Mouse (Mus musculus) midbrain, embryonic 13.5 days (tissue): Measurements from ENCODE around the gene Toe1. TPM values are rescaled to one million over a fixed set of nuclear protein-coding genes. Genes with fewer than 3 reads are reported as not detected.
A peak's percentile ranks its signal among the peaks of the same experiment; 100 is the strongest.
"Not testable (repeated sequence)": the region's sequence is repeated elsewhere in the genome, so short reads cannot be mapped to it uniquely, and the experiment has no call there.

ENCODE experiments used
- ATAC-seq: fragments of 200-750 bp; cut with Nextera tagmentation; 2 replicates; pipeline ENCODE4 v1.8.0; 2017; ENCODE audit warnings: mild to moderate bottlenecking, moderate TSS enrichment, moderate library complexity
- H3K27ac ChIP-seq: fragments of 300-500 bp; sonication (generic); 2 replicates; pipeline ENCODE4 v1.5.1; 2015; ENCODE audit warnings: inconsistent platforms, mild to moderate bottlenecking, moderate library complexity
- H3K27me3 ChIP-seq: fragments of 300-500 bp; sonication (generic); 2 replicates; pipeline ENCODE4 v1.6.1; 2015; ENCODE audit warnings: mild to moderate bottlenecking, inconsistent platforms
- H3K36me3 ChIP-seq: fragments of 300-500 bp; sonication (generic); 2 replicates; pipeline ENCODE4 v1.6.1; 2015; ENCODE audit warnings: mild to moderate bottlenecking, inconsistent platforms
- H3K4me1 ChIP-seq: fragments of 300-500 bp; sonication (generic); replicated peaks from 2 replicates; pipeline ENCODE4 v1.6.1; 2015; ENCODE audit warnings: inconsistent platforms
- H3K4me2 ChIP-seq: fragments of 300-500 bp; sonication (generic); replicated peaks from 2 replicates; pipeline ENCODE4 v1.6.1; 2015; ENCODE audit warnings: moderate library complexity, mild to moderate bottlenecking, inconsistent platforms
- H3K4me3 ChIP-seq: fragments of 300-500 bp; sonication (generic); replicated peaks from 2 replicates; pipeline ENCODE4 v1.5.1; 2015; ENCODE audit warnings: mild to moderate bottlenecking, inconsistent platforms
- H3K9ac ChIP-seq: fragments of 300-500 bp; sonication (generic); replicated peaks from 2 replicates; pipeline ENCODE4 v1.6.1; 2015; ENCODE audit warnings: mild to moderate bottlenecking, inconsistent platforms
- H3K9me3 ChIP-seq: fragments of 300-500 bp; sonication (generic); 2 replicates; pipeline ENCODE4 v1.6.1; 2016; ENCODE audit warnings: mild to moderate bottlenecking, inconsistent platforms
- WGBS: fragments of 180-500 bp; shearing (Covaris S2); methylation state at CpG from one replicate; pipeline ENCODE4 v1.1.7; 2015; 5-methylcytosine and 5-hydroxymethylcytosine counted together
- polyA plus RNA-seq: library from polyadenylated mRNA; unstranded; fragments of >200 nt; fragmentation: Nextera tagmentation; extraction: Ambion mirVana; gene quantifications from 2 replicates; pipeline ENCODE4 v1.2.1, GENCODE M21; 2015

Gene Toe1
- 30.3 and 33.1 TPM in 2 replicates for polyA plus RNA-seq

GRCm38 (mm10) chr4:116807197-116808129 is at the start of gene Toe1, which contains the start of gene Mutyh:
TSS of gene Toe1 (minus strand) at chr4:116807640.
TSS of gene Mutyh (plus strand) at chr4:116807723.
- Histone ChIP-seq H3K4me2 (peak within 1 kb of the TSS; percentile 79), H3K27ac (peak within 1 kb of the TSS; percentile 91), H3K9me3 (no peaks in the 10 kb centered on the region), H3K27me3 (no peaks in the 10 kb centered on the region), H3K4me3 (peak within 1 kb of the TSS; percentile 66), H3K36me3 (peaks cover 30% of the 10 kb centered on the region), H3K4me1 (peaks cover 10% of the 10 kb centered on the region), H3K9ac (peak within 1 kb of the TSS; percentile 72)
- WGBS, result under 1% methylated on average over 58 of the region's 58 CpGs
- peak; percentile 97 for ATAC-seq

DNA sequence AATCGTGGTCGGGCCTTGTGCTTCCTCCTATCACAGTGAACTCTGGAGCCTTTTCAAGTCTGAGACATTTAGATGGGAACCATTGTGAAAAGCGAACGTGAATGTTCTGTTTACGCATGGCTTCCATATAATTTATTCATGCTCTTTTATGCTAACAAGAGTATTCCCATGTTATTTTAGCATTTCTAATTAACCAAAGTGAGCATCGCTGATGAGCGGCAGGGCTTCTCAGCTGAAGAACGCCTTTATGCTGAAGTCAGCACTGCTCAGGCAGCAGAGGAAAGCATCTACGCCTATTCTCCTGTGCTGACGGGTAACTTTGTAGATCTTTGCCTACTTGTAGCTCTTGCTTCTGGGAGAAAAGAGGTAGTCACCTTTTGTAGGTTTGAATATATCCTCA is 49.8 kb upstream of the Toe1 start:
- H3K4me1 ChIP-seq, result peaks cover 13% of the 10 kb centered on the region
- no peaks in the 10 kb centered on the region for H3K9me3 ChIP-seq
- no peak overlapping the region for H3K9ac ChIP-seq
- H3K4me3 ChIP-seq, result no peak overlapping the region
- no peaks in the 10 kb centered on the region for H3K36me3 ChIP-seq
- H3K4me2 ChIP-seq, result no peak overlapping the region
- H3K27ac ChIP-seq, result no peak overlapping the region
- WGBS, result 64% methylated on average over 10 of the region's 10 CpGs
- H3K27me3 ChIP-seq, result no peaks in the 10 kb centered on the region
- ATAC-seq, result no peak

- Histone ChIP-seq H3K27me3 (no peaks in the 10 kb centered on the region), H3K4me3 (no peak overlapping the region), H3K36me3 (no peaks in the 10 kb centered on the region), H3K9me3 (no peaks in the 10 kb centered on the region), H3K9ac (no peak overlapping the region), H3K4me2 (no peak overlapping the region), H3K27ac (0 out of 2 replicates have a peak overlapping the region, but pooled peaks have one; percentile 4), H3K4me1 (peaks cover 13% of the 10 kb centered on the region)
- ATAC-seq, result no peak
- 10% methylated on average over 2 of the region's 2 CpGs for WGBS
Measured at GRCm38 (mm10) chr4:116854286-116854685, 46.8 kb upstream of the Toe1 start.

DNA sequence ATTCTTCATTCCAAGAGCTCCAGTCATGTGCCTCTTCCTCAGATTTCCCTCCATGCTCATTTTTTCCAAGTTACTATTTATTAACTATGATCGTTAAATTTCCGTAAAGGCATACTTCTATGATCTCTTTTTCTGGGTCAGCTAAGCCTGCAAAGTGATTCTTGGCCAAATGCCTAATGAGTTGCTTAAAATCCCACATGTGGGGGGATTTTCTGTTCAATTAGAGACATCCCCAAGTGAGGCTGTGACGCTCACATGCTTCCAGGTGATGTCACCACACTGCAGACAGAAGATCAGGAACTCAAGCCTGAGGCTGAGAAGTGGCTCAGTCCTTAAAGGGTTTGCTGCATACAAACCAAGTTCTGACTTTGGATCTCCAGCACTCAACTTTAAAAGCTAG is 42.5 kb upstream of the Toe1 start:
- 75% methylated on average over 3 of the region's 3 CpGs for WGBS
- Histone ChIP-seq H3K4me2 (no peak overlapping the region), H3K9ac (no peak overlapping the region), H3K4me1 (peaks cover 13% of the 10 kb centered on the region), H3K27me3 (no peaks in the 10 kb centered on the region), H3K9me3 (no peaks in the 10 kb centered on the region), H3K27ac (no peak overlapping the region), H3K4me3 (no peak overlapping the region), H3K36me3 (no peaks in the 10 kb centered on the region)
- ATAC-seq, result no peak

DNA sequence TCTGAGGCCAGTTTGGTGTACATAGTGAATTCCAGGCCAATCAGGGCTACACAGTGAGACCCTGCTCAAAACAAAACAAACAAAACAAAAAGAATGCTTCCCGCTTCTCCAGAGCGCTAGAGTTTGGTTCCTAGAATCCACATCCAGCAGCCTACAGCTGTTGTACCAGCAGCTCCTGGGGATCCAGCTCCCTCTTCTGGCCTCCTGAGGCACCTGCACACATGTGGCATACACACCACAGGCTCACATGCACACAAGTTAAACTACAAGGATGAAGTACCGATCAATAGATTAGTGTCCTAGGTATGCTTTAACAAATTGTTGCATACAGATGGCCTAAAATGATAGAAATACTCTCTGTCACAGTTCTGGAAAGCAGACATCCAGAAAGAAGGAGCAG is 36.9 kb upstream of the Toe1 start:
- no peaks in the 10 kb centered on the region for H3K27me3 ChIP-seq
- ATAC-seq, result no peak
- no peaks in the 10 kb centered on the region for H3K36me3 ChIP-seq
- no peak overlapping the region for H3K9ac ChIP-seq
- no peaks in the 10 kb centered on the region for H3K9me3 ChIP-seq
- H3K4me3 ChIP-seq, result no peak overlapping the region
- no peak overlapping the region for H3K27ac ChIP-seq
- WGBS, result 96% methylated on average over 3 of the region's 3 CpGs
- no peaks in the 10 kb centered on the region for H3K4me1 ChIP-seq
- no peak overlapping the region for H3K4me2 ChIP-seq

GRCm38 (mm10) chr4:116840841-116841240 is 33.4 kb upstream of the Toe1 start:
- no peaks in the 10 kb centered on the region for H3K9me3 ChIP-seq
- no peak overlapping the region for H3K27ac ChIP-seq
- no peaks in the 10 kb centered on the region for H3K4me1 ChIP-seq
- no peaks in the 10 kb centered on the region for H3K36me3 ChIP-seq
- 88% methylated on average over 6 of the region's 6 CpGs for WGBS
- H3K4me2 ChIP-seq, result no peak overlapping the region
- no peak for ATAC-seq
- no peak overlapping the region for H3K9ac ChIP-seq
- H3K4me3 ChIP-seq, result no peak overlapping the region
- H3K27me3 ChIP-seq, result no peaks in the 10 kb centered on the region

GRCm38 (mm10) chr4:116840096-116840495 is 32.7 kb upstream of the Toe1 start:
- not testable (repeated sequence) for H3K4me2 ChIP-seq, H3K4me1 ChIP-seq, H3K36me3 ChIP-seq, H3K9ac ChIP-seq, H3K4me3 ChIP-seq, H3K27me3 ChIP-seq, H3K9me3 ChIP-seq, ATAC-seq, H3K27ac ChIP-seq
- WGBS, result 48% methylated on average over 23 of the region's 29 CpGs

- Histone ChIP-seq H3K27ac (no peak overlapping the region), H3K36me3 (no peaks in the 10 kb centered on the region), H3K4me2 (no peak overlapping the region), H3K4me3 (no peak overlapping the region), H3K9ac (no peak overlapping the region), H3K9me3 (no peaks in the 10 kb centered on the region), H3K27me3 (no peaks in the 10 kb centered on the region), H3K4me1 (no peaks in the 10 kb centered on the region)
- 13% methylated on average over 2 of the region's 2 CpGs for WGBS
- no peak for ATAC-seq
Measured at GRCm38 (mm10) chr4:116838999-116839398, 31.6 kb upstream of the Toe1 start.

GRCm38 (mm10) chr4:116830070-116830368 is 22.6 kb upstream of the Toe1 start:
- Histone ChIP-seq H3K27ac (peak overlapping the region; percentile 54), H3K9ac (0 out of 2 replicates have a peak overlapping the region, but pooled peaks have one; percentile 2), H3K4me2 (no peak overlapping the region), H3K36me3 (no peaks in the 10 kb centered on the region), H3K9me3 (no peaks in the 10 kb centered on the region), H3K4me1 (peaks cover 19% of the 10 kb centered on the region), H3K27me3 (no peaks in the 10 kb centered on the region), H3K4me3 (no peak overlapping the region)
- 3% methylated on average over 6 of the region's 6 CpGs for WGBS
- peak; percentile 69 for ATAC-seq

DNA sequence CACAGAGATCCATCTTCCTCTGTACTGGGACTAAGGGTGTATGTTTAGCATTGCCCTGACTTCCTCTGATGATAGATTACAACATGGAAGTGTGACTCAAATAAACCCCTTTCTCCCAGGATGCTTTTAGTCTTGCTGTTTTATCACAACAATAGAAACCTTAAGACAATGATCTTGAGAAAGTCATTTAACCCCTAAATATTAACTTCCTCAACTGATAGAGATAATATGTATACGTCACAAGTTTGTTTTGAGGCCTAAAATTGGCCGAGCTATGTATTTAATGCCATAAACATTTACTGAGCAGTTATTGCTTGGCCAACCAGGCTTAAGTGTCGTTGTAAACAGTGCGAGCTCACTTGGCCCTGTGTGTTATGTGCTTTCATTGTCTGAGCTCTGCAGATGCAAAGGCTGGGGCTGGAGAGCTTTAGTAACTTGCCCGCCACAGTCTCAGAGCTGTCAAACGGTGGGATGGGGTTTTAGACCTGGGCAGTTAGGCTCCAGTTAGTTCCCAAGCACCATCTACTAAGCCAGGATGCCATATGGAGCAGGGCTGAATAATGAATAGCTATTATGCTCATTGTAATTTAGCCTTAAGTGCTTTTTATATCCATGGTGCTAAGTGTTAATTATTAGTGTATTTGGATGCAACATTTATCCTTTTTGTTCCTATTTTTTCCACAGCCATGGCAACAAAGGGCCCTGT is 22.1 kb upstream of the Toe1 start:
- ATAC-seq, result peak; percentile 40
- 0 out of 2 replicates have a peak overlapping the region, but pooled peaks have one; percentile 2 for H3K9ac ChIP-seq
- H3K36me3 ChIP-seq, result no peaks in the 10 kb centered on the region
- H3K4me3 ChIP-seq, result no peak overlapping the region
- H3K4me2 ChIP-seq, result no peak overlapping the region
- peaks cover 20% of the 10 kb centered on the region for H3K4me1 ChIP-seq
- H3K27ac ChIP-seq, result peak overlapping the region; percentile 54
- 30% methylated on average over 6 of the region's 6 CpGs for WGBS
- H3K9me3 ChIP-seq, result no peaks in the 10 kb centered on the region
- no peaks in the 10 kb centered on the region for H3K27me3 ChIP-seq

DNA sequence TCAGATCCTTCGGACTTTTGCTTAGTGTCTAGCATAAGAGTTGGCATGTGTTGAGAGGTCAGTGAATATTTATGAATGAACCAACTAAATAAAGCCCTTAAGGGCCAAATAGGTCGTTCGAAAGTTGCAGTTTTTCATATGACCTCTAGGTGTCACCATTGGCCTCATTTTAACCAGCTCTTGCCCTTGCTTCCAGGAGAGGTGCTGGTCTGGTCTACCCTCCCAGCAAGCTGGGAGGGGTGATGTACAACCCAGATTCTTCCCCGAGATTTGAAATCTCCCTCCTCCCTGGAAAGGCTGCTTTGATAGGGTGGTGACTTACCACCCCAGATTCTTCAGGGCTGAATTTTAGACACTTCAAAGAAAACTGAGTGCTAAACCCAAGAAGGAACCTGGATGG is 20.4 kb upstream of the Toe1 start:
- Histone ChIP-seq H3K4me3 (no peak overlapping the region), H3K27me3 (peaks cover 5% of the 10 kb centered on the region), H3K4me1 (peaks cover 25% of the 10 kb centered on the region), H3K4me2 (no peak overlapping the region), H3K36me3 (no peaks in the 10 kb centered on the region), H3K9ac (no peak overlapping the region), H3K27ac (no peak overlapping the region), H3K9me3 (no peaks in the 10 kb centered on the region)
- 0% methylated on average over 4 of the region's 4 CpGs for WGBS
- ATAC-seq, result peak; percentile 57; the same call in 1 of the 2 replicates

DNA sequence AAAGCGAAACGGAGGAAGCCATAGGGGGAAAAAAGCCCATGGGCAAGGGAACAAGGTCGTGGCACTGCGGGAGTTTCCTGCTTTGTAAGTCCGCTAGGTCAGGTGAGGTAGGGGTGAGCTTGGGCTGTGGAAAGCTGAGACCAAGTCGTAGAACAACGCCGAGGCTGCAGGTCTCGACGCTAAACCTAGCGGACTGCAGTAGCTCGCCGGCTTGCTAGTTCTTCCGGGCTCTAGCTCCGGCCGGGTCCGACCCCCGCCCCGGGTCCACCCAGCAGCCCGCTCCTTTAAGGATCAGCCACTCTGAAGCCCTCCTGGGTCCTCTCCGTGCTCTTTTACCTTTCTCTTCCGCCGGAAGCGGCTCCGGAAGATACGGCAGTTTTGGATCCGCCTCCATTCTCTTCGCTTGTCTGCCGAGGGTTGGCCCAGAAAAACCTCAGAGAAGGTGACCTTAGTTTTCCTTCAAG is 17.1 kb upstream of the Toe1 start:
- ATAC-seq, result peak; percentile 58
- no peaks in the 10 kb centered on the region for H3K36me3 ChIP-seq
- WGBS, result 2% methylated on average over 29 of the region's 29 CpGs
- H3K27me3 ChIP-seq, result peaks cover 32% of the 10 kb centered on the region
- no peaks in the 10 kb centered on the region for H3K9me3 ChIP-seq
- H3K4me3 ChIP-seq, result peak overlapping the region; percentile 50
- H3K27ac ChIP-seq, result peak overlapping the region; percentile 51
- peak overlapping the region; percentile 64 for H3K4me2 ChIP-seq
- H3K9ac ChIP-seq, result peak overlapping the region; percentile 67
- peaks cover 30% of the 10 kb centered on the region for H3K4me1 ChIP-seq
